Mouse (Mus musculus) bone marrow, adult 2 months (tissue): Measurements from ENCODE around the gene Srebf2.

Source experiments
- CTCF ChIP-seq: fragments of 200-500 bp; IDR thresholded peaks from 2 replicates; pipeline ENCODE4 v1.5.1; 2011; ENCODE audit warnings: low read length, control low read depth; ENCODE audit not compliant: control insufficient read depth, insufficient read depth
- POLR2A ChIP-seq: fragments of 200-500 bp; IDR thresholded peaks from 2 replicates; pipeline ENCODE4 v1.6.1; 2011; ENCODE audit warnings: low read depth, mild to moderate bottlenecking, control low read depth, low read length, borderline replicate concordance; ENCODE audit not compliant: control insufficient read depth

DNA sequence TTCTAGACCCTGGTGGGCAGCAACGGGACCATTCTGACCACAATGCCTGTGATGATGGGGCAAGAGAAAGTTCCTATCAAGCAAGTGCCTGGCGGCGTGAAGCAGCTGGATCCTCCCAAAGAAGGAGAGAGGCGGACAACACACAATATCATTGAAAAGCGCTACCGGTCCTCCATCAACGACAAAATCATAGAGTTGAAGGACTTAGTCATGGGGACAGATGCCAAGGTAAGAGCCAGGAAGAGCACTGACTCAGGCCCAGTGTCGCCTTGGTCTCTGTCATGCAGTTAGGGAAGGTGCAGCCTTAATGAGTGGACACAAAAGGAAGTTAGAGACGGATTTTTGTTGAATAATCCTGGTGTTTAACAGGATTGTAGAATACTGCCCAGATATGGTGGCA lies 28.1 kb downstream of the Srebf2 start:
- TF ChIP-seq CTCF (no peak), POLR2A (no peak)
